Mouse (Mus musculus): ENCODE measurements around the gene Fxyd7. TPM values are rescaled to one million over a fixed set of nuclear protein-coding genes. Genes with fewer than 3 reads are reported as not detected.

Fxyd7 gene
- polyA plus RNA-seq, 1 experiment: 99.7 TPM

GRCm38 (mm10) chr7:31012971-31013370 lies 38.3 kb downstream of the Fxyd7 start:
- DNase-seq: no peak
- no peaks in the 10 kb centered on the region for H3K4me1 ChIP-seq (ENCODE audit: control insufficient read depth, insufficient read depth, low read length)
- 19% methylated on average over 5 of the region's 5 CpGs for whole genome bisulfite sequencing
- H3K27ac ChIP-seq (ENCODE audit: insufficient read depth, low read length): no peak overlapping the region
- H3K27me3 ChIP-seq (ENCODE audit: control insufficient read depth, insufficient read depth, low read length): no peaks in the 10 kb centered on the region
- H3K4me3 ChIP-seq (replicated peaks; ENCODE audit: insufficient read depth, low read depth, low read length): no peak overlapping the region
- TF ChIP-seq CTCF (IDR thresholded peaks at IDR 0.05; ENCODE audit: borderline replicate concordance, insufficient read depth, low read depth, low read length) (no peak), POLR2A (IDR thresholded peaks at IDR 0.05; ENCODE audit: borderline replicate concordance, insufficient read depth, low read length) (no peak)

- Histone ChIP-seq H3K4me1 (ENCODE audit: control insufficient read depth, insufficient read depth, low read length) (no peaks in the 10 kb centered on the region), H3K4me3 (replicated peaks; ENCODE audit: insufficient read depth, low read depth, low read length) (no peak overlapping the region), H3K27ac (ENCODE audit: insufficient read depth, low read length) (no peak overlapping the region), H3K27me3 (ENCODE audit: control insufficient read depth, insufficient read depth, low read length) (no peaks in the 10 kb centered on the region)
- no peak for DNase-seq
- WGBS: 85% methylated on average over 3 of the region's 3 CpGs
- TF ChIP-seq CTCF (IDR thresholded peaks at IDR 0.05; ENCODE audit: borderline replicate concordance, insufficient read depth, low read depth, low read length): no peak
- no peak for TF ChIP-seq POLR2A (IDR thresholded peaks at IDR 0.05; ENCODE audit: borderline replicate concordance, insufficient read depth, low read length)
Measured at GRCm38 (mm10) chr7:31008889-31009288, 42.4 kb downstream of the Fxyd7 start.

- Histone ChIP-seq H3K4me3 (replicated peaks; ENCODE audit: insufficient read depth, low read depth, low read length) (no peak overlapping the region), H3K4me1 (ENCODE audit: control insufficient read depth, insufficient read depth, low read length) (no peaks in the 10 kb centered on the region), H3K27me3 (ENCODE audit: control insufficient read depth, insufficient read depth, low read length) (no peaks in the 10 kb centered on the region), H3K27ac (ENCODE audit: insufficient read depth, low read length) (no peak overlapping the region)
- TF ChIP-seq POLR2A (IDR thresholded peaks at IDR 0.05; ENCODE audit: borderline replicate concordance, insufficient read depth, low read length) (no peak), CTCF (IDR thresholded peaks at IDR 0.05; ENCODE audit: borderline replicate concordance, insufficient read depth, low read depth, low read length) (no peak)
- DNase-seq: no peak
- WGBS: 78% methylated on average over 1 of the region's 1 CpGs
Measured at GRCm38 (mm10) chr7:31008175-31008574, 43.1 kb downstream of the Fxyd7 start.

- DNase-seq: no peak
- Histone ChIP-seq H3K27me3 (ENCODE audit: control insufficient read depth, insufficient read depth, low read length) (no peaks in the 10 kb centered on the region), H3K27ac (ENCODE audit: insufficient read depth, low read length) (no peak overlapping the region), H3K4me1 (ENCODE audit: control insufficient read depth, insufficient read depth, low read length) (no peaks in the 10 kb centered on the region), H3K4me3 (replicated peaks; ENCODE audit: insufficient read depth, low read depth, low read length) (no peak overlapping the region)
- TF ChIP-seq CTCF (IDR thresholded peaks at IDR 0.05; ENCODE audit: borderline replicate concordance, insufficient read depth, low read depth, low read length) (no peak), POLR2A (IDR thresholded peaks at IDR 0.05; ENCODE audit: borderline replicate concordance, insufficient read depth, low read length) (no peak)
- 87% methylated on average over 1 of the region's 1 CpGs for WGBS
Measured at GRCm38 (mm10) chr7:31007775-31008174, 43.5 kb downstream of the Fxyd7 start.

- TF ChIP-seq POLR2A (IDR thresholded peaks at IDR 0.05; ENCODE audit: borderline replicate concordance, insufficient read depth, low read length) (no peak), CTCF (IDR thresholded peaks at IDR 0.05; ENCODE audit: borderline replicate concordance, insufficient read depth, low read depth, low read length) (no peak)
- whole genome bisulfite sequencing: 83% methylated on average over 8 of the region's 8 CpGs
- Histone ChIP-seq H3K4me1 (ENCODE audit: control insufficient read depth, insufficient read depth, low read length) (peaks cover 6% of the 10 kb centered on the region), H3K27me3 (ENCODE audit: control insufficient read depth, insufficient read depth, low read length) (no peaks in the 10 kb centered on the region), H3K4me3 (replicated peaks; ENCODE audit: insufficient read depth, low read depth, low read length) (no peak overlapping the region), H3K27ac (ENCODE audit: insufficient read depth, low read length) (no peak overlapping the region)
- no peak for DNase-seq
Measured at GRCm38 (mm10) chr7:31002650-31003049, 48.6 kb downstream of the Fxyd7 start.

GRCm38 (mm10) chr7:31000505-31001020 lies 50.7 kb downstream of the Fxyd7 start:
- H3K4me1 ChIP-seq (ENCODE audit: control insufficient read depth, insufficient read depth, low read length): peaks cover 6% of the 10 kb centered on the region
- no peaks in the 10 kb centered on the region for H3K27me3 ChIP-seq (ENCODE audit: control insufficient read depth, insufficient read depth, low read length)
- no peak for TF ChIP-seq CTCF (IDR thresholded peaks at IDR 0.05; ENCODE audit: borderline replicate concordance, insufficient read depth, low read depth, low read length)
- TF ChIP-seq POLR2A (IDR thresholded peaks at IDR 0.05; ENCODE audit: borderline replicate concordance, insufficient read depth, low read length): no peak
- DNase-seq: peak; percentile 47 to 72
- no peak overlapping the region for H3K27ac ChIP-seq (ENCODE audit: insufficient read depth, low read length)
- WGBS: 1% methylated on average over 7 of the region's 7 CpGs
- H3K4me3 ChIP-seq (replicated peaks; ENCODE audit: insufficient read depth, low read depth, low read length): no peak overlapping the region

- peaks cover 6% of the 10 kb centered on the region for H3K4me1 ChIP-seq (ENCODE audit: control insufficient read depth, insufficient read depth, low read length)
- TF ChIP-seq POLR2A (IDR thresholded peaks at IDR 0.05; ENCODE audit: borderline replicate concordance, insufficient read depth, low read length) (no peak), CTCF (IDR thresholded peaks at IDR 0.05; ENCODE audit: borderline replicate concordance, insufficient read depth, low read depth, low read length) (no peak)
- no peak overlapping the region for H3K27ac ChIP-seq (ENCODE audit: insufficient read depth, low read length)
- WGBS: 93% methylated on average over 2 of the region's 2 CpGs
- DNase-seq: no peak
- no peaks in the 10 kb centered on the region for H3K27me3 ChIP-seq (ENCODE audit: control insufficient read depth, insufficient read depth, low read length)
- H3K4me3 ChIP-seq (replicated peaks; ENCODE audit: insufficient read depth, low read depth, low read length): no peak overlapping the region
Measured at GRCm38 (mm10) chr7:30996491-30996890, 54.8 kb downstream of the Fxyd7 start.

GRCm38 (mm10) chr7:30993986-30994385 lies 57.3 kb downstream of the Fxyd7 start:
- WGBS: 7% methylated on average over 5 of the region's 5 CpGs
- H3K4me3 ChIP-seq (replicated peaks; ENCODE audit: insufficient read depth, low read depth, low read length): no peak overlapping the region
- no peak overlapping the region for H3K27ac ChIP-seq (ENCODE audit: insufficient read depth, low read length)
- TF ChIP-seq POLR2A (IDR thresholded peaks at IDR 0.05; ENCODE audit: borderline replicate concordance, insufficient read depth, low read length): no peak
- no peak for TF ChIP-seq CTCF (IDR thresholded peaks at IDR 0.05; ENCODE audit: borderline replicate concordance, insufficient read depth, low read depth, low read length)
- peak; percentile 14 to 38 for DNase-seq
- H3K27me3 ChIP-seq (ENCODE audit: control insufficient read depth, insufficient read depth, low read length): no peaks in the 10 kb centered on the region
- H3K4me1 ChIP-seq (ENCODE audit: control insufficient read depth, insufficient read depth, low read length): no peaks in the 10 kb centered on the region

Other genes with a start within 250 kb of the Fxyd7 start
- gene Ffar2, start 227.7 kb downstream of the Fxyd7 start, polyA plus RNA-seq (2012; rRNA removed): 0.03 TPM in 1 of 2 replicates, not detected in the other
- gene Ffar3, start 195.3 kb downstream of the Fxyd7 start, polyA plus RNA-seq (2012; rRNA removed): not detected in 2 replicates
- gene Ffar1, start 189.9 kb downstream of the Fxyd7 start, polyA plus RNA-seq (2012; rRNA removed): not detected in 2 replicates
- gene Cd22, start 171.1 kb downstream of the Fxyd7 start, polyA plus RNA-seq (2012; rRNA removed): 0.11 and 0.19 TPM in 2 replicates
- 683 and 783 TPM in 2 replicates for gene Mag, start 136.6 kb downstream of the Fxyd7 start, polyA plus RNA-seq (2012; rRNA removed)
- gene Hamp2, start 126.8 kb downstream of the Fxyd7 start, polyA plus RNA-seq (2012; rRNA removed): not detected in 2 replicates
- not detected in 2 replicates for gene Hamp, start 107.4 kb downstream of the Fxyd7 start, polyA plus RNA-seq (2012; rRNA removed)
- gene Usf2, start 94.7 kb downstream of the Fxyd7 start, polyA plus RNA-seq (2012; rRNA removed): 226 and 230 TPM in 2 replicates
- gene Lsr, start 78.0 kb downstream of the Fxyd7 start, polyA plus RNA-seq (2012; rRNA removed): 9.2 and 9.4 TPM in 2 replicates
- gene Fam187b, start 77.7 kb downstream of the Fxyd7 start, polyA plus RNA-seq (2012; rRNA removed): 0.13 and 0.29 TPM in 2 replicates
- 9.0 and 14.8 TPM in 2 replicates for gene Fxyd5, start 9.0 kb downstream of the Fxyd7 start, polyA plus RNA-seq (2012; rRNA removed)
- gene Fxyd1, start 5.7 kb upstream of the Fxyd7 start, polyA plus RNA-seq (2012; rRNA removed): 202 and 222 TPM in 2 replicates
- gene Lgi4, start 7.9 kb upstream of the Fxyd7 start, polyA plus RNA-seq (2012; rRNA removed): 48.9 and 54.2 TPM in 2 replicates
- gene Fxyd3, start 25.2 kb upstream of the Fxyd7 start, polyA plus RNA-seq (2012; rRNA removed): 1.3 and 1.4 TPM in 2 replicates
- 9.4 and 10.8 TPM in 2 replicates for gene Hpn, start 63.8 kb upstream of the Fxyd7 start, polyA plus RNA-seq (2012; rRNA removed)
- gene Scn1b, start 75.5 kb upstream of the Fxyd7 start, polyA plus RNA-seq (2012; rRNA removed): 1,376 and 1,380 TPM in 2 replicates
- 148 and 153 TPM in 2 replicates for gene Gramd1a, start 104.4 kb upstream of the Fxyd7 start, polyA plus RNA-seq (2012; rRNA removed)
- not detected in 2 replicates for gene Scgb2b2, start 239.0 kb upstream of the Fxyd7 start, polyA plus RNA-seq (2012; rRNA removed)
- gene Scgb1b2, start 240.4 kb upstream of the Fxyd7 start, polyA plus RNA-seq (2012; rRNA removed): not detected in 2 replicates

All from cerebellum, adult 2 months (tissue).